Mouse (Mus musculus) CD4-positive, CD25-positive, alpha-beta regulatory T cell, adult 4 months (primary cell): ENCODE measurements around the gene Umad1. TPM values are rescaled to one million over a fixed set of nuclear protein-coding genes. Genes with fewer than 3 reads are reported as not detected.

ENCODE experiments used
- ATAC-seq: one replicate; pipeline ENCODE4 v1.8.0; 2017
- polyA plus RNA-seq, 2 experiments: library from polyadenylated mRNA; unstranded; fragments of 100-300 nt; shearing (Covaris generic); gene quantifications; one replicate each; pipeline ENCODE4 v1.2.1; 2017

The Umad1 gene
- polyA plus RNA-seq = 10 to 100 TPM; 13.8 to 14.3 TPM

GRCm38 (mm10) chr6:8259004-8259666 is at the start of gene Umad1, which contains the start of the genes Rpa3 and Gm45062:
TSS of gene Umad1 (plus strand) at chr6:8259288.
TSS of gene Rpa3 (minus strand) at chr6:8259173.
TSS of gene Gm45062 (plus strand) at chr6:8259450.
- ATAC-seq = peak; percentile 97

- ATAC-seq = peak; percentile 22
These were observed 49.3 kb upstream of the Umad1 start for GRCm38 (mm10) chr6:8209866-8210186.

GRCm38 (mm10) chr6:8210661-8211060 is 48.4 kb upstream of the Umad1 start:
- ATAC-seq = no peak

- no peak for ATAC-seq
These were observed 32.1 kb upstream of the Umad1 start for GRCm38 (mm10) chr6:8227035-8227434.

GRCm38 (mm10) chr6:8228596-8228995 is 30.5 kb upstream of the Umad1 start:
- ATAC-seq = no peak

- no peak for ATAC-seq
These were observed 772 bp upstream of the Umad1 start for GRCm38 (mm10) chr6:8258316-8258715.

GRCm38 (mm10) chr6:8259667-8260044 is 568 bp downstream of the Umad1 start:
- ATAC-seq = peak; percentile 43

GRCm38 (mm10) chr6:8271047-8271446 is 12.0 kb downstream of the Umad1 start:
- no peak for ATAC-seq

- peak; percentile 77 for ATAC-seq
These were observed 15.4 kb downstream of the Umad1 start for GRCm38 (mm10) chr6:8274387-8275054.

- peak; percentile 86 for ATAC-seq
These were observed 16.0 kb downstream of the Umad1 start for GRCm38 (mm10) chr6:8275098-8275497.

GRCm38 (mm10) chr6:8276431-8276830 is 17.3 kb downstream of the Umad1 start:
- ATAC-seq = no peak

- ATAC-seq = peak; percentile 53
These were observed 19.4 kb downstream of the Umad1 start for GRCm38 (mm10) chr6:8278426-8279002.

GRCm38 (mm10) chr6:8283255-8283654 is 24.2 kb downstream of the Umad1 start:
- peak; percentile 53 for ATAC-seq

GRCm38 (mm10) chr6:8285401-8285960 is 26.4 kb downstream of the Umad1 start:
- ATAC-seq = no peak

- no peak for ATAC-seq
These were observed 27.1 kb downstream of the Umad1 start for GRCm38 (mm10) chr6:8286146-8286545.

- ATAC-seq = peak; percentile 41
These were observed 29.9 kb downstream of the Umad1 start for GRCm38 (mm10) chr6:8288755-8289580.

- no peak for ATAC-seq
These were observed 35.1 kb downstream of the Umad1 start for GRCm38 (mm10) chr6:8294048-8294784.

- ATAC-seq = peak; percentile 69
These were observed 40.2 kb downstream of the Umad1 start for GRCm38 (mm10) chr6:8299066-8299863.

GRCm38 (mm10) chr6:8307878-8308775 is 49.0 kb downstream of the Umad1 start:
- no peak for ATAC-seq

- ATAC-seq = no peak
These were observed 53.5 kb downstream of the Umad1 start for GRCm38 (mm10) chr6:8312554-8312953.
